ENCODE assay signal across 8 mouse cellular contexts in the genomic region with DNA sequence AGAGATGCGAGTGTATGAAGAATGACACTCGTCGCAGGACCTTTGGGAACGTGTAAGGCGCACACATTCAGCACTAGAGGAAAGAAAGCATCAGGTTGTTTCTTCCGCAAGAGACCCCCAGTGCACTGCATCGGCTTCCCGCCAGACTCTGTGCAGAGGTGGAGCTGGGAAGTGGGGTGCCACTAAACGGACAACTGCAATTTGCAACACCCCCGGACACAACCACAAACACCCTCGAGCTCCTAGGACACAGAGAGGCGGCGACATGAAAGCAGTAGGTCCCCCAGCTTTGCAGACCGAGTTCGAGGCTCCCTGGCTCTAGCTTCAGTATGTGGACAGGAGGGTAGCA. TPM values are rescaled to one million over a fixed set of nuclear protein-coding genes. Genes with fewer than 3 reads are reported as not detected.
A peak's percentile ranks its signal among the peaks of the same experiment; 100 is the strongest.
DNase-seq lines count a peak whose midpoint lies in the region; ATAC-seq and TF ChIP-seq lines count a peak whose summit lies in the region.

No protein-coding gene starts in this region.

- no peaks in the 10 kb centered on the region for H3K27me3 ChIP-seq in testis, adult 2 months (ENCODE audit: control insufficient read depth, insufficient read depth, low read length)
- H3K27me3 ChIP-seq in forebrain, embryonic 16.5 days (replicated peaks; ENCODE audit: control insufficient read depth, insufficient read depth, low read length) = peaks cover 37% of the 10 kb centered on the region
- H3K27me3 ChIP-seq in liver, embryonic 13.5 days = peaks cover 37% of the 10 kb centered on the region
- 0 out of 2 replicates have a peak, but pooled peaks cover 4% of the 10 kb centered on the region for H3K27me3 ChIP-seq in stomach, embryonic 16.5 days (ENCODE audit: control insufficient read depth, insufficient read depth, low read length)

- no peak for DNase-seq in testis, postnatal 10 days (ENCODE audit: low spot score)
- DNase-seq in liver, embryonic 13.5 days = no peak
- no peak for DNase-seq in frontal cortex, postnatal 14 days (ENCODE audit: low spot score in 2 of 2)
- no peak for DNase-seq in adrenal gland, postnatal 4 days (ENCODE audit: low spot score in 2 of 2)
- no peak for DNase-seq in MN1 (ENCODE audit: low spot score)

- TF ChIP-seq POLR2A in testis, adult 2 months (IDR thresholded peaks at IDR 0.05; ENCODE audit: control insufficient read depth, low read depth, low read length) = no peak

- no peak overlapping the region for H3K9ac ChIP-seq in forebrain, embryonic 16.5 days (replicated peaks; ENCODE audit: low read depth, low read length)
- H3K9ac ChIP-seq in liver, embryonic 13.5 days = peak overlapping the region; percentile 49; the same call in 1 of the 2 replicates
- H3K9ac ChIP-seq in stomach, embryonic 16.5 days (ENCODE audit: low read length) = peak overlapping the region; percentile 52

- no peaks in the 10 kb centered on the region for H3K9me3 ChIP-seq in forebrain, embryonic 16.5 days (ENCODE audit: control insufficient read depth, low read length)
- no peaks in the 10 kb centered on the region for H3K9me3 ChIP-seq in liver, embryonic 13.5 days (replicated peaks)
- no peaks in the 10 kb centered on the region for H3K9me3 ChIP-seq in stomach, embryonic 16.5 days (replicated peaks; ENCODE audit: control insufficient read depth, low read length)

- ATAC-seq in forebrain, embryonic 16.5 days = no peak
- no peak for ATAC-seq in liver, embryonic 13.5 days (ENCODE audit: low read depth)
- no peak for ATAC-seq in stomach, embryonic 16.5 days (ENCODE audit: insufficient read depth, low FRiP score)

- 3% methylated on average over 15 of the region's 15 CpGs for WGBS in forebrain, embryonic 16.5 days
- WGBS in liver, embryonic 13.5 days (ENCODE audit: insufficient replicate concordance) = 11% methylated on average over 15 of the region's 15 CpGs
- 14% methylated on average over 15 of the region's 15 CpGs for WGBS in stomach, embryonic 16.5 days

- H3K4me2 ChIP-seq in forebrain, embryonic 16.5 days (ENCODE audit: low read length) = peak overlapping the region; percentile 18; the same call in 1 of the 2 replicates
- peak overlapping the region; percentile 78 for H3K4me2 ChIP-seq in liver, embryonic 13.5 days
- H3K4me2 ChIP-seq in stomach, embryonic 16.5 days (ENCODE audit: low read depth, low read length) = peak overlapping the region; percentile 56

- no peak for TF ChIP-seq CTCF in testis, adult 2 months (IDR thresholded peaks at IDR 0.05; ENCODE audit: control insufficient read depth, insufficient read depth, insufficient replicate concordance, low read depth, low read length)

- H3K4me3 ChIP-seq in testis, adult 2 months (ENCODE audit: control insufficient read depth, low read depth, low read length) = peak overlapping the region; percentile 56
- peak overlapping the region; percentile 22 for H3K4me3 ChIP-seq in forebrain, embryonic 16.5 days (replicated peaks; ENCODE audit: low read length)
- H3K4me3 ChIP-seq in liver, embryonic 13.5 days (replicated peaks) = peak overlapping the region; percentile 58
- H3K4me3 ChIP-seq in stomach, embryonic 16.5 days (replicated peaks; ENCODE audit: low read length) = peak overlapping the region; percentile 43

- H3K36me3 ChIP-seq in testis, adult 2 months (ENCODE audit: control insufficient read depth, insufficient read depth, low read length) = no peaks in the 10 kb centered on the region
- no peaks in the 10 kb centered on the region for H3K36me3 ChIP-seq in forebrain, embryonic 16.5 days (ENCODE audit: control insufficient read depth, insufficient read depth)
- no peaks in the 10 kb centered on the region for H3K36me3 ChIP-seq in liver, embryonic 13.5 days
- no peaks in the 10 kb centered on the region for H3K36me3 ChIP-seq in stomach, embryonic 16.5 days (ENCODE audit: control insufficient read depth, insufficient read depth, low read length)

- H3K27ac ChIP-seq in testis, adult 2 months (ENCODE audit: control insufficient read depth, insufficient read depth, low read depth, low read length) = no peak overlapping the region
- H3K27ac ChIP-seq in forebrain, embryonic 16.5 days (ENCODE audit: low read length) = no peak overlapping the region
- H3K27ac ChIP-seq in liver, embryonic 13.5 days = no peak overlapping the region
- H3K27ac ChIP-seq in stomach, embryonic 16.5 days (ENCODE audit: low read length) = no peak overlapping the region

- H3K4me1 ChIP-seq in testis, adult 2 months (ENCODE audit: control insufficient read depth, insufficient read depth, low read length) = peaks cover 9% of the 10 kb centered on the region
- H3K4me1 ChIP-seq in forebrain, embryonic 16.5 days (replicated peaks; ENCODE audit: control insufficient read depth, insufficient read depth, low read length) = peaks cover 5% of the 10 kb centered on the region; the same call in 1 of the 2 replicates
- peaks cover 52% of the 10 kb centered on the region for H3K4me1 ChIP-seq in liver, embryonic 13.5 days (replicated peaks)
- peaks cover 37% of the 10 kb centered on the region for H3K4me1 ChIP-seq in stomach, embryonic 16.5 days (ENCODE audit: control insufficient read depth, insufficient read depth, low read length)

RNA-seq across cellular contexts. Expression of a gene that starts 0.3 kb away (rescaled TPM):
- 4.8 and 4.9 TPM in 2 replicates for polyA plus RNA-seq in testis, adult 2 months (2012; rRNA removed)
- polyA plus RNA-seq in forebrain, embryonic 16.5 days (2015; fragmentation: Nextera tagmentation; extraction: Ambion mirVana) = 0.94 and 0.96 TPM in 2 replicates
- polyA plus RNA-seq in liver, embryonic 13.5 days (2015; fragmentation: Nextera tagmentation; extraction: Ambion mirVana) = 8.2 and 11.1 TPM in 2 replicates
- 23.9 and 28.9 TPM in 2 replicates for polyA plus RNA-seq in stomach, embryonic 16.5 days (2015; fragmentation: Nextera tagmentation; extraction: Ambion mirVana)
- 10 to 100 TPM; 16.6 to 18.3 TPM for total RNA-seq in adrenal gland, postnatal 4 days (2021)

RNA-seq across cellular contexts. Expression of a gene that starts 38.2 kb away (rescaled TPM):
- 0.44 and 6.8 TPM in 2 replicates for polyA plus RNA-seq in testis, adult 2 months (2012; rRNA removed)
- polyA plus RNA-seq in forebrain, embryonic 16.5 days (2015; fragmentation: Nextera tagmentation; extraction: Ambion mirVana) = 0.26 and 0.42 TPM in 2 replicates
- polyA plus RNA-seq in liver, embryonic 13.5 days (2015; fragmentation: Nextera tagmentation; extraction: Ambion mirVana) = 8.7 and 8.9 TPM in 2 replicates
- polyA plus RNA-seq in stomach, embryonic 16.5 days (2015; fragmentation: Nextera tagmentation; extraction: Ambion mirVana) = 25.4 and 30.6 TPM in 2 replicates
- total RNA-seq in adrenal gland, postnatal 4 days (2021) = 1 to 10 TPM; 1.3 to 3.2 TPM

RNA-seq across cellular contexts. Expression of a gene that starts 58.1 kb away (rescaled TPM):
- polyA plus RNA-seq in testis, adult 2 months (2012; rRNA removed) = 0.96 and 1.1 TPM in 2 replicates
- polyA plus RNA-seq in forebrain, embryonic 16.5 days (2015; fragmentation: Nextera tagmentation; extraction: Ambion mirVana) = 22.5 and 27.7 TPM in 2 replicates
- polyA plus RNA-seq in liver, embryonic 13.5 days (2015; fragmentation: Nextera tagmentation; extraction: Ambion mirVana) = 0.79 and 0.90 TPM in 2 replicates
- polyA plus RNA-seq in stomach, embryonic 16.5 days (2015; fragmentation: Nextera tagmentation; extraction: Ambion mirVana) = 13.9 and 15.5 TPM in 2 replicates
- 1 to 10 TPM; 2.5 to 2.6 TPM for total RNA-seq in adrenal gland, postnatal 4 days (2021)

Comparison
In these comparisons a context has a peak if more than half of its experiments do, and no peak if none do; other contexts are left out.
1. H3K4me2 ChIP-seq: peak in every context shown above with its lines; median percentile 78 in liver, embryonic 13.5 days; 56 in stomach, embryonic 16.5 days; 18 in forebrain, embryonic 16.5 days.